Mouse (Mus musculus) hematopoietic multipotent progenitor cell, adult 10-12 weeks (in vitro differentiated cells): ENCODE results near the gene Olfr1424. TPM values are rescaled to one million over a fixed set of nuclear protein-coding genes. Genes with fewer than 3 reads are reported as not detected.

Experiments
- polyA plus RNA-seq: library from polyadenylated mRNA; stranded (reverse); fragments of >175 nt; gene quantifications from 2 replicates; pipeline ENCODE4 v1.2.3, GENCODE M21; 2012; ENCODE audit warnings: low replicate concordance

Gene Olfr1424
- polyA plus RNA-seq = not detected in 2 replicates

DNA sequence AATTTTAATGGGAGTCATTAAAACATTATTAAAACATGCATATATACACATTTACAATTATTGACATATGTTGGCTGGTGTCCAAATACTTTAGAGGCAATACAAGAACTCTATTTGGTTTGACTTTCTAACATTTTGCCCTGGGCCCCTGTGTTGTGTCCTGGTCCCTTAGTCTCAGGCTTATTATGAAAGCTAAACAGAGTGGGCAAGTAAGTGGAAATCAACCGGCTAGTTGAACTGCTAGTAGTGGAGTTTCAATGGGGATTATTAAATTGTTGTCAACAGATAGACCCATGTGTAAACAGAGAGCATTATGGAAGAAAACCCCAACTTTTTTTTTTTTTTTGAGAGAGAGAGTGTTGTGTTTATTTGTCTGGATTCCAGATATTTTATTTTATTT is at the start of gene Olfr1424:
Gene Olfr1424 (minus strand): TSS at position 101 of the 400 bp plus-strand sequence.

DNA sequence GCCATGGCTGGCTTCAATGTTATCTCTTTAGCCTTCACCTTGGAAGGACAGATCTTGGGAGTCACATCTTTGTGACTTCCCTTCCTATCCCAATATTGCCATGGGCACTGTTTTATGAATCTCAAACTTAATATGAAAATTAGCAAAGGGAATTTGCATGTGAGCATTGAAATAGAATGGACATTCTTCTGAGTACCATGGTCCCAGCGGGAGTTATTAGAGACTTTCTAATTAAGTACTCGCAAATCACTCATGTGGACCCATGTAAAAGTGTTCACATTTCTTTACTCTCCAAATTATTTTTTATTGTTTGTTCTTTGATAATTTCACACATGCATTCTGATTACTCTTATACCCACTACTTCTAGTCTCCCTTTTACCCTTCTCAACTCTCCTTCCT is 40.8 kb upstream of the Olfr1424 start, which contains the start of gene Olfr1427:
Gene Olfr1427 (minus strand): TSS at position 101 of the 400 bp plus-strand sequence.

DNA sequence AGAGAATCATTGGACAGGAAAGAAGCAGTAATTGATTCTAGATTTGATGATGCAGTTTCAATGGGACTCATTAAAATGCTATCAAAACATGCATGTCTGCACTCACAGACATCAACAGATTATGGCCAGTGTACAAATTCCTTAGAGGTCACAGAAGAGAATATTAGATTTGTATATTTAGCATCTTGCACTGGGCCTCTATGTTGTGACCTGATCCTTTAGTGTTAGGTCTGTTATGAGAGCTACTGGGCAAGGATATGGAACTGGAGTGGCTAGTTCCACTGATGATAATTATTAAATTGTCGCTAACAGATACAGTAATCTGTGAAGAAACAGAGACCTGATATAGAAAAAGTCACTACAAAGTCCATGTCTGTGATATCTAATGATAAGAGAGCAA is 29.4 kb upstream of the Olfr1424 start, which contains the start of gene Olfr1426:
Gene Olfr1426 (minus strand): TSS at position 101 of the 400 bp plus-strand sequence.

DNA sequence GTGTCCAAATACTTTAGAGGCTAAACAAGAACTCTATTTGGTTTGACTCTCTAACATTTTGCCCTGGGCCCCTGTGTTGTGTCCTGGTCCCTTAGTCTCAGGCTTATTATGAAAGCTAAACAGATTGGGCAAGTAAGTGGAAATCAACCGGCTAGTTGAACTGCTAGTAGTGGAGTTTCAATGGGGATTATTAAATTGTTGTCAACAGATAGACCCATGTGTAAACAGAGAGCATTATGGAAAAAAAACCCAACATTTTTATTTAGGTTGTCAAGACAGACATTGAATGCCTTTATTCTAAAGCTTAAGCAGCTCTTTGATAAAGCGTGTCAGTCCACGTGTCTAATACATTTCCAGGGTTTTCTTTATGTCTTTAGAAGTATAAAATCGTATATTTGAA is 15.1 kb upstream of the Olfr1424 start, which contains the start of gene Olfr1425:
Gene Olfr1425 (minus strand): TSS at position 101 of the 400 bp plus-strand sequence.

DNA sequence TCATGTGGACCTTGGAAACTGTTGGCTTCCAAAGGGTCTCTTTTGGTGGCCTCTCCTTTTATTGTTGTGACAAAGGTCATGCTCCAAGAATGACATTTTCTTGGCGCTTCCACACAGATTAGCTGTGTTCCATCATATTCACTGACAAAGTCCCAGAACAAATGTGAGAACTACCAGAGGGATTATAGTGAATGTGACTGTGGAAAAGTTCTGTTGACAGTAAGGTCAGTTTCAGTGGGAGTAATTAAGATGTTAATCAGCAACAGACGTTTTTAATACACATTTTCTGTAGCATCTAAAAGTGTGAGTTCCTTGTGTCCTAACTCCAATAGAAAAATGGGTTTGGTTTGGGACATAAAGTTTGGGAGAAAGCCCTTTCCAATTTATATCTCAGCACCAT is 21.3 kb downstream of the Olfr1424 start, which contains the start of gene Olfr1423:
Gene Olfr1423 (minus strand): TSS at position 101 of the 400 bp plus-strand sequence.

Other genes starting within 250 kb of the Olfr1424 start
- gene Stx3, start 243.3 kb downstream of the Olfr1424 start, polyA plus RNA-seq = 3.0 and 10.9 TPM in 2 replicates
- not detected in 2 replicates for gene Olfr1417, start 223.5 kb downstream of the Olfr1424 start, polyA plus RNA-seq
- gene Olfr1418, start 201.6 kb downstream of the Olfr1424 start, polyA plus RNA-seq = not detected in 2 replicates
- gene Olfr1419, start 187.6 kb downstream of the Olfr1424 start, polyA plus RNA-seq = not detected in 2 replicates
- not detected in 2 replicates for gene Olfr1420, start 176.1 kb downstream of the Olfr1424 start, polyA plus RNA-seq
- gene Patl1, start 150.3 kb downstream of the Olfr1424 start, polyA plus RNA-seq = 10.1 and 15.0 TPM in 2 replicates
- gene Osbp, start 96.7 kb downstream of the Olfr1424 start, polyA plus RNA-seq = 7.2 and 10.9 TPM in 2 replicates
- 0.02 TPM in 1 of 2 replicates, not detected in the other for gene Olfr1423, start 21.4 kb downstream of the Olfr1424 start, polyA plus RNA-seq
- gene Olfr1425, start 15.0 kb upstream of the Olfr1424 start, polyA plus RNA-seq = 0.20 TPM in 1 of 2 replicates, not detected in the other
- not detected in 2 replicates for gene Olfr1426, start 29.3 kb upstream of the Olfr1424 start, polyA plus RNA-seq
- gene Olfr1427, start 40.7 kb upstream of the Olfr1424 start, polyA plus RNA-seq = not detected in 2 replicates
- not detected in 2 replicates for gene Olfr1428, start 53.2 kb upstream of the Olfr1424 start, polyA plus RNA-seq
- gene Olfr76, start 60.5 kb upstream of the Olfr1424 start, polyA plus RNA-seq = not detected in 2 replicates
- not detected in 2 replicates for gene Olfr1555-ps1, start 107.4 kb upstream of the Olfr1424 start, polyA plus RNA-seq
- gene Olfr1431, start 138.0 kb upstream of the Olfr1424 start, polyA plus RNA-seq = not detected in 2 replicates
- gene Olfr1432, start 169.9 kb upstream of the Olfr1424 start, polyA plus RNA-seq = not detected in 2 replicates
- not detected in 2 replicates for gene Olfr262, start 179.0 kb upstream of the Olfr1424 start, polyA plus RNA-seq
- not detected in 2 replicates for gene Olfr235, start 198.3 kb upstream of the Olfr1424 start, polyA plus RNA-seq
- 0.15 TPM in 1 of 2 replicates, not detected in the other for gene Olfr1434, start 217.2 kb upstream of the Olfr1424 start, polyA plus RNA-seq
- not detected in 2 replicates for gene Olfr1436, start 236.4 kb upstream of the Olfr1424 start, polyA plus RNA-seq